Mouse (Mus musculus): ENCODE results near the gene Cenpl.

DNA sequence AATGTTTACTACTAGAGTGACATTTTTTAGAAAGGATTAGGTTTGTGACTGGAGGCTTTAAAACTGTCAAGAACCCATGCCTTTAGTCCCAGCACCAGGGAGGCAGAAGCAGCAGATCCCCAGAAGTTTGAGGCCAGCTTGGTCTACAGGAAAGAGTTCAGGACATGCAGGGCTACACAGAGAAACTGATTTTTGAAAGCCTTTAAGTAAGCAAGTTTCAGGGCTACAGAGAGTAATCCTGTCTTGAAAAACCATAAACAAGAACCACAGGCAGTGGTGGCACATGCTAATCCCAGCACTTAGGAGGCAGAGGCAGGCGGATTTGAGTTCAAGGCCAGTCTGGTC, 30.1 kb upstream of the Cenpl start:
- no peak for TF ChIP-seq POLR2A (IDR thresholded peaks at IDR 0.05; ENCODE audit: control insufficient read depth, extremely low read depth, insufficient read depth, low read length, poor library complexity)
- TF ChIP-seq CTCF (IDR thresholded peaks at IDR 0.05; ENCODE audit: borderline replicate concordance, control insufficient read depth, extremely low read depth, insufficient read depth, low read length, poor library complexity), result no peak
